18 mouse cellular contexts compared by ENCODE assay signal in the genomic region with DNA sequence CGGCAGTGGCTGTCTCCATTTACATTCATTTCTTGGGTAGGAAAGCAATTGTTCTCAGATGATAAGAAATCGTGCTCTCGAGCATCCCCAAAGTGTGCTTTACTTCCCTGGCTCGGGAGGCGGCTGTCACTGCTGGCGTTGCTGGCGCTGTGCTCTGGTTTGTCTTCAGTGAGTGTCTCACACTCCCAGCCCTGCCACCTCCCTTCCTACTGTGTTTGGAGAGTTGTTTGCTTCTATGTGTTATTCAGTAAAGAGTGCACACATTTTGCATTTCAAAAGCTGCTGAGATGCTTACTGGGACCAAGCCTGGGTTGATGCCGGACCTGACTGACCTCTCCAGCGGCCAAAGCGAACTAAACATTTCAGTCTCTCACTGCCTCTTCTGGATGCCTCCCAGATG.
A peak's percentile ranks its signal among the peaks of the same experiment; 100 is the strongest.
DNase-seq lines count a peak whose midpoint lies in the region; ATAC-seq lines count a peak whose summit lies in the region.
"Had no signal": no experiment of that assay in that cellular context is flagged by ENCODE, and none has a peak within 500 bp of the region (broad histone marks: within the 10 kb centered on the region; RNA-seq: fewer than 3 reads in every experiment).

No protein-coding gene starts in this region.

- peak overlapping the region; percentile 71 for H3K27ac ChIP-seq in hindbrain, embryonic 13.5 days
- no peak overlapping the region for H3K27ac ChIP-seq in hindbrain, embryonic 12.5 days
- peak overlapping the region; percentile 76 for H3K27ac ChIP-seq in hindbrain, embryonic 16.5 days (ENCODE audit: low read depth, low read length)
- H3K27ac ChIP-seq in neural tube, embryonic 15.5 days (replicated peaks), result peak overlapping the region; percentile 19; the same call in 1 of the 2 replicates
- H3K27ac ChIP-seq: gastrocnemius, adult 2 months; liver, embryonic 12.5 days; neural tube, embryonic 12.5 days had no signal

- no peaks in the 10 kb centered on the region for H3K36me3 ChIP-seq in hindbrain, embryonic 13.5 days
- no peaks in the 10 kb centered on the region for H3K36me3 ChIP-seq in hindbrain, embryonic 12.5 days
- no peaks in the 10 kb centered on the region for H3K36me3 ChIP-seq in hindbrain, embryonic 16.5 days (ENCODE audit: control insufficient read depth, insufficient read depth, low read length)
- H3K36me3 ChIP-seq in neural tube, embryonic 15.5 days, result no peaks in the 10 kb centered on the region
- H3K36me3 ChIP-seq: heart, embryonic 12.5 days; liver, embryonic 12.5 days; neural tube, embryonic 12.5 days had no signal

- no peak overlapping the region for H3K4me3 ChIP-seq in hindbrain, embryonic 13.5 days
- H3K4me3 ChIP-seq in hindbrain, embryonic 12.5 days, result no peak overlapping the region
- H3K4me3 ChIP-seq in hindbrain, embryonic 16.5 days (ENCODE audit: low read length), result no peak overlapping the region
- no peak overlapping the region for H3K4me3 ChIP-seq in neural tube, embryonic 15.5 days (replicated peaks)
- H3K4me3 ChIP-seq: gastrocnemius, adult 2 months; heart, embryonic 12.5 days; liver, embryonic 12.5 days; neural tube, embryonic 12.5 days had no signal

- H3K9ac ChIP-seq in hindbrain, embryonic 13.5 days, result no peak overlapping the region
- H3K9ac ChIP-seq in hindbrain, embryonic 12.5 days, result no peak overlapping the region
- H3K9ac ChIP-seq in hindbrain, embryonic 16.5 days (ENCODE audit: low read depth, low read length), result no peak overlapping the region
- H3K9ac ChIP-seq in neural tube, embryonic 15.5 days (replicated peaks), result no peak overlapping the region
- H3K9ac ChIP-seq: heart, embryonic 12.5 days; liver, embryonic 12.5 days; neural tube, embryonic 12.5 days had no signal

- no peaks in the 10 kb centered on the region for H3K9me3 ChIP-seq in hindbrain, embryonic 13.5 days
- no peaks in the 10 kb centered on the region for H3K9me3 ChIP-seq in hindbrain, embryonic 12.5 days (replicated peaks)
- no peaks in the 10 kb centered on the region for H3K9me3 ChIP-seq in hindbrain, embryonic 16.5 days (ENCODE audit: control insufficient read depth, low read length)
- no peaks in the 10 kb centered on the region for H3K9me3 ChIP-seq in neural tube, embryonic 15.5 days (replicated peaks)
- H3K9me3 ChIP-seq: liver, embryonic 12.5 days; neural tube, embryonic 12.5 days had no signal

- no peaks in the 10 kb centered on the region for H3K27me3 ChIP-seq in hindbrain, embryonic 13.5 days
- H3K27me3 ChIP-seq in hindbrain, embryonic 12.5 days, result no peaks in the 10 kb centered on the region
- no peaks in the 10 kb centered on the region for H3K27me3 ChIP-seq in hindbrain, embryonic 16.5 days (replicated peaks; ENCODE audit: control insufficient read depth, insufficient read depth, low read length)
- no peaks in the 10 kb centered on the region for H3K27me3 ChIP-seq in neural tube, embryonic 15.5 days (replicated peaks)
- H3K27me3 ChIP-seq: CH12.LX; liver, embryonic 12.5 days; neural tube, embryonic 12.5 days had no signal

- WGBS in hindbrain, embryonic 13.5 days, result 45% methylated on average over 10 of the region's 10 CpGs
- 57% methylated on average over 10 of the region's 10 CpGs for WGBS in hindbrain, embryonic 12.5 days
- 37% methylated on average over 10 of the region's 10 CpGs for WGBS in hindbrain, embryonic 16.5 days
- 43% methylated on average over 10 of the region's 10 CpGs for WGBS in neural tube, embryonic 15.5 days

- peaks cover 18% of the 10 kb centered on the region for H3K4me1 ChIP-seq in hindbrain, embryonic 13.5 days (replicated peaks)
- peaks cover 9% of the 10 kb centered on the region for H3K4me1 ChIP-seq in hindbrain, embryonic 12.5 days
- H3K4me1 ChIP-seq in hindbrain, embryonic 16.5 days (ENCODE audit: control insufficient read depth, insufficient read depth, low read depth, low read length), result peaks cover 6% of the 10 kb centered on the region
- peaks cover 15% of the 10 kb centered on the region for H3K4me1 ChIP-seq in neural tube, embryonic 15.5 days
- H3K4me1 ChIP-seq: heart, embryonic 12.5 days; liver, embryonic 12.5 days had no signal

- peak; percentile 71; the same call in 1 of the 2 replicates for ATAC-seq in hindbrain, embryonic 13.5 days (ENCODE audit: low FRiP score)
- ATAC-seq in hindbrain, embryonic 12.5 days (ENCODE audit: low FRiP score), result no peak
- peak; percentile 88 for ATAC-seq in hindbrain, embryonic 16.5 days
- no peak; the same call in 1 of the 2 replicates for ATAC-seq in neural tube, embryonic 15.5 days (ENCODE audit: low FRiP score)
- ATAC-seq: liver, embryonic 12.5 days; lung, postnatal 0 days had no signal

- peak; percentile 52 to 56 for DNase-seq in right cerebral cortex, postnatal 10 days (ENCODE audit: low spot score in 2 of 2)
- DNase-seq in right cerebral cortex, postnatal 4 days, result no peak
- no peak for DNase-seq in spleen, postnatal 14 days (ENCODE audit: low spot score in 2 of 2)
- no peak for DNase-seq in adipocyte (ENCODE audit: low spot score)
- DNase-seq: cerebellum, adult 8-10 months; gastrocnemius, adult 2 months; heart, postnatal 4 days; kidney, adult 8-10 months; thymus, postnatal 36 days had no signal

- H3K4me2 ChIP-seq in hindbrain, embryonic 13.5 days, result no peak overlapping the region
- H3K4me2 ChIP-seq in hindbrain, embryonic 12.5 days (replicated peaks), result no peak overlapping the region
- no peak overlapping the region for H3K4me2 ChIP-seq in hindbrain, embryonic 16.5 days (ENCODE audit: low read length)
- H3K4me2 ChIP-seq in neural tube, embryonic 15.5 days, result no peak overlapping the region
- H3K4me2 ChIP-seq: heart, embryonic 12.5 days; liver, embryonic 12.5 days; neural tube, embryonic 12.5 days had no signal

Comparison
In these comparisons a context has a peak if more than half of its experiments do, and no peak if none do; other contexts are left out.
1. ATAC-seq: peak in hindbrain, embryonic 13.5 days (single experiment) and hindbrain, embryonic 16.5 days (single experiment); none in hindbrain, embryonic 12.5 days (single experiment) and neural tube, embryonic 15.5 days (single experiment).
2. DNase-seq: peak in right cerebral cortex, postnatal 10 days (2 of 2); none in right cerebral cortex, postnatal 4 days (single experiment), spleen, postnatal 14 days (0 of 2) and adipocyte (single experiment).